Mouse (Mus musculus) embryo, embryonic 11.5 days (tissue): ENCODE data around the gene 3110082I17Rik.
"Not testable (repeated sequence)": the region's sequence is repeated elsewhere in the genome, so short reads cannot be mapped to it uniquely, and the experiment has no call there.

ENCODE experiments used
- DNase-seq: peaks from one replicate; pipeline ENCODE4 v3.0.0-alpha.2; 2012; ENCODE audit warnings: low read depth, low spot score

3110082I17Rik gene

DNA sequence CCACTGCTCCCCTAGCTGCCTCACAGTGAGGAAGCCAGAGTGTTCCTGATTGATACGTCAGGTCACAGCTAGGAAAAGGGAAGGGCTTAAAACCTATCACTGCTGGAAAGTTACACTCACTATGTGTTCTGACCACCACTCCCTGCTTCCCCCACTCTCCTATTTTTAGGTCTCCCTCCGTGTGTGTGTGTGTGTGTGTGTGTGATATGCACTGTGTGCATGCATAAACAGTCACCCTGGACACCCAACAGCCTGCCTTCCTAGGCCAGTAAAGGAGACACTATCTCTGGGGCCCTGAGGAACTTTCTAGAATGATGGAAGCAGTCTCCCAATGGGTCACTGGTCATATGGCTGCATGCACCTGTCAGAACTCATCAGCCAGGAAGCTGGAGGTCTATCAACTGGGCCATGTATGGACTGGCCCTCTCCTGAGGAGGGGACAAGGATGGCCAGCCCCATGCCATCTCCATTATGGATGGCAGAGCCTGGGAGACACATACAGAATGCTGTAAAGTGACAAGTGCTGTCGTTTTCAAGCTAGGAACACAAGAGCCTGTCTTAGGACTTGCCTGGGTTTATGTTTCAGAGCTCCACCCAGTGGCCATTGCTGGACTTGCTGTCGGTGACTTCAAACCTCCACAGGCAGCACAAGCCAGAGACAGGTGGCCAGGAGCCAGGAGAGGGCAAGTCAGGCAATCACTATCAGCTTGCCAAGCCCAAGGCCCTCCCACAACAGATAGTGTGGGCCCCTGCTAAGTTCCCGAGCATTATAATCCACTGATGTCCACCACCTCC lies 62.2 kb downstream of the 3110082I17Rik start:
- peak; percentile 76 for DNase-seq

DNA sequence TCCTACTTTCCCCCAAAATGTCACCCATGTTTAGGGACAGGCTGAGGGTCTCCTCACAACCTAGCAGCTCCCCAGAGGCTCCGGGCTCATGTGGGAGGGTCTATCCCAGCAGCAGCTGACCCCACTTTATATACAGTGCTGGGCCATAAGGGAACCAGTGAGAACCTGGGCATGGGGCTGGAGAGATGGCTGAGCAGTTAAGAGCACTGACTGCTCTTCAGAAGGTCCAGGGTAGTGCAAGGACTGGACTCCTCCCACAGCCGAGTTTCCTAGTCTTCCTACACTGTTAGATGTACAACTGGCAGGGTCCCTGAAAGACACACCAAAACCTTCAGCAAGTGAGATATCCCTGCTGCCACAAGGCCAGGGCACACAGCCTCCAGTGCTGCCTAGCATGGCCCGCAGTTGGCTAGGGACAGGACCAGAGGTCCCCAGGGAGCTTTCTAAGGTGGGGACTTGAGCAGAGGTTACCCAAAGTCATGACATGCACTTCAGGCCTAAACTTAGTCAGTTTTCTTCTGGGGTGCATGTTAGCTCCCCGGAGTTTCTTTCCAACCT lies 62.9 kb downstream of the 3110082I17Rik start:
- no peak for DNase-seq

DNA sequence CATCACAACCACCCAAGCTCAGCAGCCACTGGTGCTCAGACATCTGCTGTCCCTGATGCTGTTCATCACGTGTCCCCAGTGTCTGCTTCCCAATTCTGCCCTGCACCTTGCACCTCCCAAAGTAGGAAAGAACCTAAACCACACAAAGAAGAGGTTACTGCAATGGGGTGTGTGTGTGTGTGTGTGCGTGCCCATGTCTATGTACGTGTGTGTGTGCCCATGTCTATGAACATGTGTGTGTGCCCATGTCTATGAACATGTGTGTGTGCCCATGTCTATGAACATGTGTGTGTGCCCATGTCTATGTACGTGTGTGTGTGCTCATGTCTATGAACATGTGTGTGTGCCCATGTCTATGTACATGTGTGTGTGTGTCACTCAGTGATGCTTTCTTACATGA lies 64.8 kb downstream of the 3110082I17Rik start:
- no peak for DNase-seq

DNA sequence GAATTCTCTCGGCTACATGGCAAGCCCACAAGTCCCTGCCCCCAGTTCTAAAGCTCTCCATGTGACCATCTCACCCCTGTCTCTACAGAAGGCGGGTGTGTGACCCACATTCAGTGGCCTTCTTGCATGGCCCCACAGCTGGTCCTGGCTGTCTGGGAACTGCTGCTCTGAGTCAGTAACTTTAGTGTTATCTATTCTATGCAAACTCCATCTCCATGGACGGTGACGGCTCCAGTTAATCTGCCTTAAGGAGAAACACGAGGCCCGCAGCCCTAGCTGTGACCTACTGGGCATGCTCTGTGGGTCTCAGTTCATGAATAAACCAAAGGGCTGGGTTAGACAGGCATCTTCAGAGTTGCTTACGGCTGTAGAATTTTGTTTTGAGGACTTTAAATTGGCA lies 65.9 kb downstream of the 3110082I17Rik start:
- DNase-seq = no peak

DNA sequence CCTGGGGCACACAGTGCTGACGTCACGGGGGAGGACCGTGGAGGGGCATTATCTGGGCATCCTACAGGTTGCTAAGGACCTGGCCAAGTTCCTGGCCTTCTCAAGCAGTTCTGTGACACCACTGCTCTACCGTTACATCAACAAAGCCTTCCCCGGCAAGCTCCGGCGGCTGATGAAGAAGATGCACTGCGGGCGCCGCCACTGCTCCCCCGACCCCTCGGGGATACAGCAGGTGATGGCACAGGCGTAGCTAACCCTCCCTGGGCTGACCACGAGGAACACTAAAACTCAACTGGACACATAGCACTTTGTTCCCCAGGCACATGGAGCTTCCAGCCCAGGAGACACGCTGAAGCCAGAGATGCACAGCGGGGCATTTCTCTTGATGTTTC lies 67.1 kb downstream of the 3110082I17Rik start:
- no peak for DNase-seq

DNA sequence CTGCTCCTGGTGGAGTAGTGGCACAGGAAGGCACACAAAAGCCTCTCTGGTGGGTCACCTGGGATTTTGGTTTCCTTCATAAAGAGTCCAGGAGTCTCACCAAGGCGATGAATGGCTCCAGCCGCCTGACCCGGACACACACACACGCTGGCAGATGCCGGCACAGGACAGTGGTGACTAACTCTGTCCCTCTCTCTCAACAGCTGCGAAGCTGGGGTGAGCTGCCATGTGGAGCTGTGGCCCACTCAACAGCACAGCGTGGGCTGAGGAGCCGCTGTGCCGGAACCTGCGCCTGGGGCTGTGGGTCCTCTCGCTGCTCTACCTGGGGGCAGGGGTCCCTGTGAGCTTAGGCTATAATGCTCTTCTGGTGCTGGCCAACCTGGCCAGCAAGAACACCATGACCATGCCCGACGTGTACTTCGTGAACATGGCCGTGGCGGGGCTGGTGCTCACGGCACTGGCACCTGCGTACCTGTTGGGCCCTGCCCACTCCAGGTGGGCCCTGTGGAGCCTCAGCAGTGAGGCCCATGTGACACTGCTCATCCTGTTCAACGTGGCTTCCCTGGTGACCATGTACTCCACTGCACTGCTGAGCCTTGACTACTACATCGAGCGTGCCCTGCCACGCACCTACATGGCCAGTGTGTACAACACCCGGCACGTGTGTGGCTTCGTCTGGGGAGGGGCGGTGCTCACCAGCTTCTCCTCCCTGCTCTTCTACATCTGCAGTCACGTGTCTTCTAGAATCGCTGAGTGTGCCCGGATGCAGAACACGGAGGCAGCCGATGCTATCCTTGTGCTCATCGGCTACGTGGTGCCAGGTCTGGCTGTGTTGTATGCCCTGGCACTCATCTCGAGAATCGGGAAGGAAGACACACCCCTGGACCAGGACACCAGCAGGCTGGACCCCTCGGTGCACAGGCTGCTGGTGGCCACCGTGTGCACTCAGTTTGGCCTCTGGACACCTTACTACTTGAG lies 67.8 kb downstream of the 3110082I17Rik start:
- DNase-seq = no peak

DNA sequence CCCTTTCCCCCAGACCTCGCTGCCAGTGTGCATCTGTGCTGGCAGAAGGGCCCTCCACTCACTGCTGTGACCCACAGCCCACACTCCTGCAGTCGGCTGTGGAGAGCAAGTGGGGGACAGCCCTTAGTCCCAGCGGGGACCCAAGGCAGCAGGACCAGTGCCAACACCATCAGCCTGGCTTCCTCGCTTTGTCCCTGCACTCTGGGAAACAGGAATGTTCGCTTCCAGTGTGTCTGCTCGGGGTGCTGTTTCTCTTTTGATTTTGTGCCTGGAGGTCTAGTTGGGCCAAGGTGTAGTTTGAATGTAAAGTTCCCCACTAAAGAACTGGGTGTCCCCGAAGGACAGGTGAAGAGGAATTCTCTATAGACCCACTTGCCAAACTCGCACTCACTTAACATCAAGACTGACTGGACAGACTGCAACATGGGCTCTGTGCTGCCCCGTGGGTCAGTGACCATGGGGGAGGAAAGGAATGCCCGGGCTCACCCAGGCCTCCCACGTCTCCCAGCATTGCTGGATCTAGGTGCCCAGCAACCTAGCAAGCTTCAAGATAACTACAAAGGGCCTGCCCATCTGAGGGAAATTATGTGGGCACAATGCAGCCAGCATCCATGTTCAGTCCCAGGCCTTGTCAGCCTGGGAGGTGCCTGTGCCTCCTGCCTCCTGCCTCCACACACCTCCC lies 68.9 kb downstream of the 3110082I17Rik start:
- DNase-seq = no peak

DNA sequence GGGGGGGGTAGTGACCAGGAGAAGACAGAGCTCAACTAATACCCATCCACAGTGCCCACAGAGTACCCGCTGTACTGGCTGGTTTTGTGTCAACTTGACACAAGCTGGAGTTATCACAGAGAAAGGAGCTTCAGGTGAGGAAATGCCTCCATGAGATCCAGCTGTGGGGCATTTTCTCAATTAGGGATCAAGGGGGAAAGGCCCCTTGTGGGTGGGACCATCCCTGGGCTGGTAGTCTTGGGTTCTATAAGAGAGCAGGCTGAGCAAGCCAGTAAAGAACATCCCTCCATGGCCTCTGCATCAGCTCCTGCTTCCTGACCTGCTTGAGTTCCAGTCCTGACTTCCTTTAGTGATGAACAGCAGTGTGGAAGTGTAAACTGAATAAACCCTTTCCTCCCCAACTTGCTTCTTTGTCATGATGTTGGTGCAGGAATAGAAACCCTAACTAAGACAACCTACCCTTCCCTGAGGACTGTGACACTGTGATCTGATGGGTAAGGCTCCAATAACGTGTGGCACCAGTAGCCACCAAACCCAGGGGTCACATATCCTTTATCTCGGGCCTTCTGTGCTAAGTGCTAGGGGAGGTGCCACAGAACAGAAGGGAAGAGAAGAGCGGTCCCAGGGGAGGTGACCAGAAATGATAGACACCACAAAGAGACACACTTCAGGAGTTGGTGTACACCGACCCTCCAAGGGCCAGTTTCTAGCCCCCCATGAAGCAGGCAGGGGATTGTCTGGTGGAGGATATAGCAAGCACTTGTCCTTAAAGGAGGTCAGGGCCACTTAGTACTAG lies 69.8 kb downstream of the 3110082I17Rik start:
- not testable (repeated sequence) for DNase-seq

DNA sequence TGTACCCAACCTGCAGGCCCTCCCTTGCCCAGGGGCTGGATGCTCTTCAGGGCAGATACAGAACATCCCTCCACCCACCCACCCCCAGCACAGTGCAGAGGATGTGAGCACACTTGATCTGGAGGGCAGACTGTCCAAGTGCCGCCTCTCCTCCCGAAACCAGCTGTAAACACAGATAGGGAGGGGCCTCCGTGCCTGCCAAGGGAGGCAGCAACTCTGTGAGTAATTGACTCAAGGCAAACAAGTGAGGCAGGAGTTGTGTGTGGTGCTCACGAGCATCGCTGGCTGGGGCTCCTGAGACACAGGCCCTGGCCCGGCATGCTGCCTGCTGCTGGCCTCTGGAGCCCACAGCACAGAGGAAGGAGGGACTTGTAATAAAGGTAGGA lies 70.7 kb downstream of the 3110082I17Rik start:
- no peak for DNase-seq

DNA sequence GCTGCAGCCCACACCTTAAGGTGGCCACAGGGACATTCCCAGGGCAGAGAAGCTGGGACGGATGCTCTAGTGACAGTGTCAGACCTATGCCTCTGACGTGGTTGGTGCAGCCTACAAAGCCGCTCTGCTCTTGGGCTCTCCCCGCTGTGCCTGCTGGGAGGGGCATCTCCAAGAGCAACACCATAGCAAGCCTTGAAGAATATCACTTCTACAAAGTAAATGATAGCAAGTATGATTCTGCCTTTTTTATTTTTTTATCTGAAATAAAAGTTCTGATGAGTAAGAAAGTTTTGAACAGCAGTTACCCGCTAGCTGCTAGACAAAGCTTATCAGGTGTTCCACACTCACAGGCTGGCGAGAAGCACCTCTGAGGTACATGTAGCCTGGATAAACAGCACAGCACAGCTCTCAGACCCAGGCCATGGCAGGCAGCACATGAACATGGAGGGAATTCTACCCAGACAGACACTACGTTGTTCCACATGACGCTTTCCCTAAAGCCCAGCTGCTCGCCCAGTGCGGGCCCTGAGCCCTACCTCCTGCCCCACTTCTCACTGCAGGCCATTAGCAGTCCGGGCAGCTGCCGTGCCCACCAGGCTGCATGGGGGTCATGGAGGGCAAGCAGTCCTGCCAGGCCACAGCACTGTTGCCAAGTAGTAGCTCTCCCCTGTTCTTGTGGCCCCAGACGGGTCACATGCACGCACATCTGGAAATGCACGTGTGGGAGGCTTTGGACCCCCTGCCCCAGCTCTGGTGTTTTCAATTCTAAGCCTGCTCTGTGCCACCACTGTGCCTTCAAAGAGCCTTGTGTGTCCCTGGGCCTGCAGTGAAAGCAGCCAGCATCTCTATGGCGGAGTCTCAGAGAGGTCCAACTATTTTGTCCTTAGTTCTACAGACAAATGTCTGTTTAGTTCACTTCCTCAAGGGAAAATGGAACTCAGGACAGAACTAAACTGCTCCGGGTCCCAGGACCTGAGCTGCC lies 71.3 kb downstream of the 3110082I17Rik start:
- DNase-seq = no peak

DNA sequence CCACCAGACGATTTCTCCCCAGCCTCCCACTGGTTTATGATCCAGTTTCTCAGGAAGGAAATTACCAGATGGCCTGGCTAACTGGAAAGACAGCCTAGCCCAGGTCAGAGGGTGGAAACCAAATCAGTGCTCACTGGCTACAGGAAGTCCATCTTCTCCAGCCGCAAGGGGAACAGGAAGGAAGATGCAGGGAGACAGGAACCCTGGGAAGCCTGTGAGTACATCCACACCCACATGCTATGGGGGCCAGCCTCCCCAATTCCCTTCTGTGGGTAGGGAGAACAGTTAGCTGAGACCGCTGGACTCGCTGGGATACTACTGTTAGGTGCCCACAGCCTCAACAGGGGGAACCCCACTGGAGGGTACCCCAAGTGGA lies 72.1 kb downstream of the 3110082I17Rik start:
- no peak for DNase-seq

DNA sequence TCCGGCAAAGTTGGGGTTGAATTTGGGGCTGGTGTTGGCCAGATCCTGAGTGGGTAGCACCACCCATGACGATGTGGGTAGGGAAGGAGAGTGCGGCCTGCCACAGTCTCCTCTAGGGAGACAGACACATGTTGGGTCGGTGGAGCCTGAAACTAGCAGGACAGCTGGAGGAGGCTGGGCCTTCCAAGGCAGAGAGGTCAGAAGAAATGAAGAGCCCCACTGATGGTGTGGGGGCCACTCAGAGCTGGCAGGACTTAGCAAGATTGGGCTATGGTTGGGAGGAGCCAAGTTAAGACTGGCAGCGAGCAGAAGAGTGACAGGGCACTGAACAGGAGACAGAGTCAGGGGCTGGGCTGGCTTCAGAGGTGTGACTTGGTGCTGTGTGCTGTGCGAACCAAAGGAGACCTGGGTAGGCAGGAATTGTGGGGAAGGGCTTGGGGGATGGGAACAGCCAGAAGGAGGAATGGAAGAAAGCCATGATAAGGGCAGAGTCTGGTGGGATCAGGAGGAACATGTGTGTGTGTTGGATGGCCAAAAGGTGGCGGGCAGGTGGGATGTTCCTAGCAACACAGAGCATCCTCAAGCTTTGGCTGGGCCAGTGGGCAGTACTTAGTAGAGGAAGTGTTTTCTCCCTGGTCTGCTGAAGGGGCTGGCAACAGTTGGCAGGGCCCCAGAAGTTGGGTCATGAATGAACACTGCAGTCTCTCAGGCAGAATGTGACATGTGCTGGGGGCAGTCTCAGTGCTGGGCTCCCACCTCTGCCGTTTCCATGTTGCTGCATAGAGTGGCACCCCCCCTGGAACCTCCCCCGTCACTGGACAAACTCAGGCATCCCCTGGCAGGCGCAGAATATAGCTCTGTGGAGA lies 72.8 kb downstream of the 3110082I17Rik start:
- no peak for DNase-seq

DNA sequence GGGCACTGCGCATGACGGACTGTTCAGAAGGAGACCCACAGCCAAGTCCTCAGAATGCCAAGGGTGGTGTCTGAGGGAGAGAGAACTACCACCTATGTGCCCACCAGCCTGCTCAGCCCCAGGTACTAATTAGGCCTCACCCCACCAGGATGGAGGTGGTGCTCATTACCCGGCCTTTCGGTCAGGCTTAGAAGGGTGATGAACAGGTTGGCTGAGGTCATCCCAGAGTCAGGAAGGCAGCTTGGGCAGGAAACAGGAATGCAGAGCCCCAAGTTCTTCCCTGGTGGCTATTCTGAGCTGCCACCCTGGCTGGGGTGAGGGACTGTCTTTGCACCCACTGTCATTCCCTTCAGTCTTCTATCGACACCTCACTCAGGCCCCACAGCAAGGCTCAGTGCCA lies 74.3 kb downstream of the 3110082I17Rik start:
- DNase-seq = no peak

DNA sequence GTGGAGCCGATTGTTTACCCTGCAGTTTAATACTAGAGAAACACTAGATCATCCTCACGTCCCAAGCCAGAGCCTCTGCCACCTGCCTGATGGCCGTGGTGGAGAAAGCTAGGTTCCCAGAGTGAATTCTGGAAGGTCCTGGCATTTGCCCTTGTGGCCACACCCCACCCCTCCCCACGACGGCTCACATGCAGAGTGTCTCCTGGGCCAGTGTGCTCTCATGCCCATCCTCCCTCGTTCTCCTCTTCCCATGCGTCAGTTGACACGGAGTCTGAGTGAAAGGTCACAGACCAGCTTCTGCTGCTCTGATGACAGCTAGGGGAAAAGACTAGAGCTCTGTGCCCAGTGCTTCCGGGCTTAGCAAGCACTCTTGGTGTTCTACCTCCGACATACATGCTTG lies 75.8 kb downstream of the 3110082I17Rik start:
- DNase-seq = no peak

DNA sequence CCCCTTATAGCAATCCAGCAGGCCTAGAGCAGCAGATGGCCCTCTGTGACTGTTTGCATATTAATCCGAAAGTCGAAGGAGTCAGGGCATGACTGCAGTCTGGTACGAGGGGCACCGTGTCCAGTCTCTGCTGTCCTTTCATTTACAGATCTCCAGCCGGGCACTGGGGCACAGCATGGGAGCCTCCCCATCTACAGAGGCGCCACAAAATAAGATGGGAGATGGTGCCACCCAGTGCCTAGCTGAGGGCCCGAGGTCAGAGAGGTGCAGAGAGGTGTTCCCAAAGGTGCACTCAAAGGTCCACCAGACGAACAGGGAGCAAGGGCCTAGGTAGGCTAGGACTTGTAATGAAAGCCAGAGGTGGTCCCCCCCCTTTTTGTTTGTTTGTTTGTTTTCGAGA lies 77.1 kb downstream of the 3110082I17Rik start:
- no peak for DNase-seq

DNA sequence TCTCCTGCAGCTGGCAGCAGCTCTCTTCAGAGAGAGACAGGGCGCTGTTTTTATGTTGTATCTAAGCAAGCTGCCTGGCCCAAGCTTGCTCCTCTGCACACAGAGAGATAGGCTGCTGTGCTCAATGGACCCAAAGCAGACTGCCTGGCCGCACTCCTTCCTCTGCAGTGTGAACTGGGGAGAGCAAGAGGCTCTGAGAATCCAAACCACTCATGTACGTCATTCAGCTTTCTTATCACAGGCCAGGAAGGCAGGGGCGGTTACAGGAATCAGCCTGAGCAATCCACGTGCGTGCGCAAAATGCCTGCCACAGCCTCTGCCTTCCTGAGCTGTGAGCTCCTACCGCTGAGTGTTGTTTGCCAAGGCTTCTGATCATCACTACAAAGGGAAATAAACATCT lies 77.6 kb downstream of the 3110082I17Rik start:
- DNase-seq = no peak

DNA sequence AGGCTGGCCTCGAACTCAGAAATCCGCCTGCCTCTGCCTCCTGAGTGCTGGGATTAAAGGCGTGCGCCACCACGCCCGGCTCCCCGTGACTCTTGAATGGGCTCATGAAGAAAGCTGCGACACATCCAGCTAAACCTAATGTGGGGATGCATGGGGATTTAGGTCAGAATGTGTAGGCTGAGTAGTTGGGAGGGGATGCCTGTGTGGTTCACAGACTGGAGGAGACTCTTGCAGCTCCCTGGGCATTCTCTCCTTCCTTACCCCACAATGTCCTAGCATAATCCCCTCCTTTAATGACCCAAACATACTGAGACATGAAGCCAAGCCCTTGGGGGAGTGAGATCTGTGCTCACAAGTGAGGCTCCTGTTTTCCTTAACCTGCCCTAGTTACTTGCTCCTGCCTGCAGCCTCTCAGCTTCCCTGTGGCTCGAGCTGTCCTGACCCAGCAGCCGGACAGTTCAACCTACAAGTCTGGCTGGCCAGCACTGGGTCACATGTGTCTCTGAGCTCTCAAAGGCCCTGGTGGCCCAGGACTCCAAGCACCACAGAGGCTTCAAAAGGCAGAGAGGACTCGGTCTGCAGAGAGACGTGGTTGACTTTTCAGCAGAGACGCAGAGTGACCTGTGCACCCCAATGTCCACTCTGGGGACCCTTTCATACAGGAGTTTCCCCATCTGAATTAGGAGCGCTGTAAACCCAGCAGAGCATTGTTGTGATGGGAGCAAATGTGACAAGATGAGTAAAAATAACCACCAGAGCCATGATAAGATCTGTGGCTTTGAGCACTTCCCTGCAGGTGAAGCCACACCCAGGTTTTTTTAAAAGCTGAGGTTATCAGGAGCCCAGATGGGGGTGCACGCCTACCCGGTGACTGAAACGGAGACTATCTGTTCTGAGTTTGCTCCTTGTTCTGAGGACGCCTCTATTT lies 78.5 kb downstream of the 3110082I17Rik start:
- DNase-seq = no peak
